Mouse (Mus musculus): Measurements from ENCODE around the gene Rgcc. TPM values are rescaled to one million over a fixed set of nuclear protein-coding genes. Genes with fewer than 3 reads are reported as not detected.

Gene Rgcc
- polyA plus RNA-seq, 1 experiment from 2014 or later: 23.0 TPM

- no peak for ATAC-seq (ENCODE audit: low read depth)
- no peak overlapping the region for H3K9ac ChIP-seq (replicated peaks; ENCODE audit: low read depth, low read length)
- H3K36me3 ChIP-seq (ENCODE audit: control insufficient read depth, insufficient read depth, low read length): no peaks in the 10 kb centered on the region
- no peak overlapping the region for H3K4me3 ChIP-seq (ENCODE audit: low read depth, low read length)
- no peaks in the 10 kb centered on the region for H3K9me3 ChIP-seq (ENCODE audit: control insufficient read depth, low read length)
- H3K27ac ChIP-seq (ENCODE audit: low read depth, low read length): no peak overlapping the region
- H3K27me3 ChIP-seq (ENCODE audit: control insufficient read depth, insufficient read depth, low read length): no peaks in the 10 kb centered on the region
- H3K4me2 ChIP-seq (ENCODE audit: low read depth, low read length): no peak overlapping the region
- H3K4me1 ChIP-seq (ENCODE audit: control insufficient read depth, insufficient read depth, low read length): no peaks in the 10 kb centered on the region
Observed at GRCm38 (mm10) chr14:79242386-79242720, 59.1 kb downstream of the Rgcc start.

GRCm38 (mm10) chr14:79241656-79242385 lies 59.6 kb downstream of the Rgcc start:
- Histone ChIP-seq H3K27me3 (ENCODE audit: control insufficient read depth, insufficient read depth, low read length) (no peaks in the 10 kb centered on the region), H3K4me3 (ENCODE audit: low read depth, low read length) (no peak overlapping the region), H3K4me2 (ENCODE audit: low read depth, low read length) (no peak overlapping the region), H3K4me1 (ENCODE audit: control insufficient read depth, insufficient read depth, low read length) (no peaks in the 10 kb centered on the region), H3K36me3 (ENCODE audit: control insufficient read depth, insufficient read depth, low read length) (no peaks in the 10 kb centered on the region), H3K27ac (ENCODE audit: low read depth, low read length) (no peak overlapping the region), H3K9ac (replicated peaks; ENCODE audit: low read depth, low read length) (no peak overlapping the region), H3K9me3 (ENCODE audit: control insufficient read depth, low read length) (no peaks in the 10 kb centered on the region)
- WGBS: 87% methylated on average over 6 of the region's 6 CpGs
- no peak for ATAC-seq (ENCODE audit: low read depth)

GRCm38 (mm10) chr14:79241057-79241570 lies 60.3 kb downstream of the Rgcc start:
- no peak for ATAC-seq (ENCODE audit: low read depth)
- Histone ChIP-seq H3K9me3 (ENCODE audit: control insufficient read depth, low read length) (no peaks in the 10 kb centered on the region), H3K36me3 (ENCODE audit: control insufficient read depth, insufficient read depth, low read length) (no peaks in the 10 kb centered on the region), H3K4me2 (ENCODE audit: low read depth, low read length) (no peak overlapping the region), H3K27ac (ENCODE audit: low read depth, low read length) (no peak overlapping the region), H3K4me3 (ENCODE audit: low read depth, low read length) (no peak overlapping the region), H3K9ac (replicated peaks; ENCODE audit: low read depth, low read length) (no peak overlapping the region), H3K27me3 (ENCODE audit: control insufficient read depth, insufficient read depth, low read length) (no peaks in the 10 kb centered on the region), H3K4me1 (ENCODE audit: control insufficient read depth, insufficient read depth, low read length) (no peaks in the 10 kb centered on the region)
- WGBS: 89% methylated on average over 4 of the region's 4 CpGs

DNA sequence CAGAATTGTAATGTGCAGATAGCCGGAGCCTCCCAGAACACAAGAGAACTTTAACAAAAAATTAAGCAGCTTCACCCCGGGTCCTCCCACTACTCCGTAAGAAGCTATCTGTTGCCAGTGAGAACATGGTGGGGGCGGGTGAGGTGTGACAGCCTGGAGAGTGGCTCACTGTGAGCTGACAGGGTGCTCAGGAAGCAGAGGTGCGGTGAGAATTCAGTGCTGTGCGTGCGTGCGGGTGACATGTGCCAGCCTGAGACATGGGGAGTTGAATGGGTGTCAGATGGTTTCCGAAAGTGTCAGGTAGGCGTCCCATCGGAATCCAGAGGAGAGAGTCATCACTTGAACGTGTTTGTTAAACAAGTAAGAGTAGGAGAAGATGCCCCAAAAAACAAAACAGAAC lies 62.0 kb downstream of the Rgcc start:
- H3K27ac ChIP-seq (ENCODE audit: low read depth, low read length): no peak overlapping the region
- no peak overlapping the region for H3K4me3 ChIP-seq (ENCODE audit: low read depth, low read length)
- no peak overlapping the region for H3K9ac ChIP-seq (replicated peaks; ENCODE audit: low read depth, low read length)
- no peak overlapping the region for H3K4me2 ChIP-seq (ENCODE audit: low read depth, low read length)
- H3K36me3 ChIP-seq (ENCODE audit: control insufficient read depth, insufficient read depth, low read length): no peaks in the 10 kb centered on the region
- no peaks in the 10 kb centered on the region for H3K4me1 ChIP-seq (ENCODE audit: control insufficient read depth, insufficient read depth, low read length)
- no peaks in the 10 kb centered on the region for H3K27me3 ChIP-seq (ENCODE audit: control insufficient read depth, insufficient read depth, low read length)
- H3K9me3 ChIP-seq (ENCODE audit: control insufficient read depth, low read length): no peaks in the 10 kb centered on the region
- no peak for ATAC-seq (ENCODE audit: low read depth)
- 96% methylated on average over 12 of the region's 12 CpGs for WGBS

Other genes starting within 250 kb of the Rgcc start
- gene Zfp957, start 54.3 kb downstream of the Rgcc start, polyA plus RNA-seq (2014; fragmentation: Nextera tagmentation; extraction: Ambion mirVana): not detected in 2 replicates
- gene Naa16, start 89.1 kb upstream of the Rgcc start, polyA plus RNA-seq (2014; fragmentation: Nextera tagmentation; extraction: Ambion mirVana): 18.7 and 19.1 TPM in 2 replicates
- 11.6 and 12.9 TPM in 2 replicates for gene Mtrf1, start 96.1 kb upstream of the Rgcc start, polyA plus RNA-seq (2014; fragmentation: Nextera tagmentation; extraction: Ambion mirVana)
- 23.6 and 26.2 TPM in 2 replicates for gene Kbtbd7, start 124.9 kb upstream of the Rgcc start, polyA plus RNA-seq (2014; fragmentation: Nextera tagmentation; extraction: Ambion mirVana)
- gene Kbtbd6, start 150.2 kb upstream of the Rgcc start, polyA plus RNA-seq (2014; fragmentation: Nextera tagmentation; extraction: Ambion mirVana): 0.87 and 1.5 TPM in 2 replicates
- gene Elf1, start 179.5 kb upstream of the Rgcc start, polyA plus RNA-seq (2014; fragmentation: Nextera tagmentation; extraction: Ambion mirVana): 2.5 and 4.2 TPM in 2 replicates
- 47.3 and 48.3 TPM in 2 replicates for gene Wbp4, start 179.9 kb upstream of the Rgcc start, polyA plus RNA-seq (2014; fragmentation: Nextera tagmentation; extraction: Ambion mirVana)

All from neural tube, embryonic 14.5 days (tissue).